Mouse (Mus musculus) adrenal gland (tissue): Measurements from ENCODE around the gene Otop2.

Experiments
- intact Hi-C: fragments of 180-260 bp; cut with DNase I; formaldehyde crosslinking; loops from one replicate; pipeline ENCODE4 v1.15.1; 2025
- long read RNA-seq, 2 experiments: library from polyadenylated mRNA; unstranded; transcript quantifications; one replicate each; pipeline ENCODE4 v2.0.0; 2020; ENCODE audit warnings: borderline replicate concordance in 1 of 2; ENCODE audit not compliant: insufficient replicate concordance in 1 of 2

Gene Otop2
- long read RNA-seq, experiment 1, result 0 reads
- long read RNA-seq, experiment 2, result 0 reads

DNA sequence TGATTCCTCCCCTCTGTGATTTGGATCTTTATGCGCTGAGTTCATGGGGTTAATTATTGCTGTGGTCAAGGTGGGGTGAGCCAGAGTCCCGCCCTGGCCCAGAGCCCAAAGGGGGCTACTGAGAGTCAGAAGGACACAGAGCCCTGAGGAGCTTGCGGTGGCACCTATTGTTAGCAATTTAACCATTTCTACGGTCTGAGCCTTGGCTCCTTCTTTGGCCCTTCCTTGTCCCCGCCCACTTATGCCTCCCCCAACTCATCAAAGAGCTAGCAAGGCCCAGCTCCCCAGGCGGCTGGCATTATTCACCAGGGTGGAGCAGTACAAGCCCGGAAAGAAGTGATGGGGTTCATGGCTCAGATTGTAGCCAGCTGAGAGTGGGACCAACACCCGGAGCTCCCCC is at the start of gene Otop2:
Otop2 (plus strand) TSS at position 301 of the 400 bp plus-strand sequence.
- intact Hi-C loops, result loop anchor here (1.0 kb wide), 1 partner anchor 11 kb away; no protein-coding TSS in a partner anchor

DNA sequence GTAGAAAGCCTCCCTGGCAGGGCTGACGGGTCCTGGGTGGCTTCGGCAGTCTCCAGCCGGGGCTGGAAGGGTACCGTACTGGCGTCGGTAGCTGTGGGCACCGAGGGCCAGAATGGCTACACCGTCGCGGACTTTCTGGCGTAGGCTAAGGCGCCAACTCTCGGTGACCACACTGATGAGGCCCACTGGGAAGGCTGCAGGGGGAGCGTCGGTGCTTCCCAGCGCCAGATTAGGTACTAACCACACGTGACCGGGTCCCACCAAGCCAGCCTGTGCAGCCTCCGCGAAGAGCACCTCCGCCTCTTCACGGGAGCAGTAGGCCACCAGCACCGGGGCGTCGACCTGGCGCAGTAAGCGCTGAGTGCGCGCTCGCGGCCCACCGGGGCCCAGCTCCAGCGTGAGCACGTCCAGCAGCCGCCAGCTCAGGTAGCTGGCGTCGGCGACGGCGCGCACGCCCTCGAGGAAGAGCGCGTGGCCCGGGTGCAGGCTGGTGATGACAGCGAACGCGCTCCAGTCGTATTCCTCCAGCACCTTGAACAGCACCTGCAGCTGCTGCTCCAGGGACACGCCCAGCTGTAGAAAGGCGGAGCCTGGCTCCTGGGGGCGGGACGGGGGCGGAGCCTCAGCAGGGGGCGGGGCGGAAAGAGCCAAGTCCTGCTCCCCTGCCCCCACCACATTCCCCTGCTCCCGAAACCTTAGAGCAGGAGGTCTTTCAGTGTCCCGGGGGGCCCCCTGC is 49.0 kb upstream of the Otop2 start:
- intact Hi-C loops, result no loop called here

- intact Hi-C loops, result no loop called here
Observed at GRCm38 (mm10) chr11:115259134-115259533, 47.8 kb upstream of the Otop2 start.

DNA sequence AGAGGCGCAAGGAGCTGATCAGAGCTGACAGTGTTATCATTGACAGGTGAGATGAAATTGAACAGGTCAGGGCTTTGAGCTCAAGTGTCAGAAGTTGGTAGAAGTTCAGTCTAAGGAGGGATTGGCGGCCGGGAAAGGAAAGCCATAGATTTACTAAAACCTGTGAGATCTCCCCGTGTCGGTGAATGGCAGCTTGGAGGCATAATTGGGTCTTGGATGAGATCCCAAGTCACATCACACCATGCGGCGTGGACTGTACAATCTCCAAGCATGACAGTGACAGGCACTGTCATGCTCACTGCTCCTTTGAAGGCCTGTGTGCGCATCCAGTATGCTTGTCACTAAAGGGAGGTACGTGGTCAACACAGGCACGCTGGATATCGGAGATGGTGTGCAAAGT is 44.0 kb upstream of the Otop2 start:
- intact Hi-C loops, result no loop called here

DNA sequence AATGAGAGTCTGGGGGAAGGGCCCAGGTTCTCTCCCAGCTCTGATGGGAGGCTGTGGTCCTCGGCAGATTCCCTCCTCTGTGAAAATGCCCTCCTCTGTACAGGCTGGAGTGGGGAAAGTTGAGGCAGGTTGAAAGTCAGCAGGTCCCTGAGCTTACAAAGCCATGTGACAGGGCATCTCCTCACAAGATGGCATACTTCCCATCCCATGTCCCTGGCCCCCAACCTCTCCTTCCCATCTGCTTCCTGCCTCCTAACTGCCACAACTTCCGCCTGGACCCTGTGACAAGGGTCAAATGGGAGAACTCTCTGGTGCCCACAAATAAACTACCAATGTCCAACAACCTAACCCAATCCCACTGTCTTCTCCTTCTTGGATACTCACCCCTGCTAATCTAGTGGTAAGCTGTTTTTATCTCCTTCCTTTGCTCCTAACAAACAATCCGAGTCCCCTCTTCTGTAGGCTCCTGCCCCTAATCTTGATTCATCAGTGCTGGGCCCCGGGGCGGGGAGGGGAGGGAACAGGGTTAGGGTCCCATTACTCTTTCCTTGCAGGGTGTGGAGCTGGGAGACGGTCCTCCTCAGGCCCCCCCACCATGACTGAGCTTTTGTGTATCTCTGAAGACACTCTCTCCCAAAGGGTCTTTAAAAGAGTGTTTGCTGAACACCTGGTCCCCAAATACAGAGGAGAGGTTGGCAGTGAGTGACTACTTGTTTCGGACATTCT is 42.7 kb upstream of the Otop2 start:
- intact Hi-C loops, result loop anchor here (2.0 kb wide), 1 partner anchor 61 kb away; no protein-coding TSS in a partner anchor

DNA sequence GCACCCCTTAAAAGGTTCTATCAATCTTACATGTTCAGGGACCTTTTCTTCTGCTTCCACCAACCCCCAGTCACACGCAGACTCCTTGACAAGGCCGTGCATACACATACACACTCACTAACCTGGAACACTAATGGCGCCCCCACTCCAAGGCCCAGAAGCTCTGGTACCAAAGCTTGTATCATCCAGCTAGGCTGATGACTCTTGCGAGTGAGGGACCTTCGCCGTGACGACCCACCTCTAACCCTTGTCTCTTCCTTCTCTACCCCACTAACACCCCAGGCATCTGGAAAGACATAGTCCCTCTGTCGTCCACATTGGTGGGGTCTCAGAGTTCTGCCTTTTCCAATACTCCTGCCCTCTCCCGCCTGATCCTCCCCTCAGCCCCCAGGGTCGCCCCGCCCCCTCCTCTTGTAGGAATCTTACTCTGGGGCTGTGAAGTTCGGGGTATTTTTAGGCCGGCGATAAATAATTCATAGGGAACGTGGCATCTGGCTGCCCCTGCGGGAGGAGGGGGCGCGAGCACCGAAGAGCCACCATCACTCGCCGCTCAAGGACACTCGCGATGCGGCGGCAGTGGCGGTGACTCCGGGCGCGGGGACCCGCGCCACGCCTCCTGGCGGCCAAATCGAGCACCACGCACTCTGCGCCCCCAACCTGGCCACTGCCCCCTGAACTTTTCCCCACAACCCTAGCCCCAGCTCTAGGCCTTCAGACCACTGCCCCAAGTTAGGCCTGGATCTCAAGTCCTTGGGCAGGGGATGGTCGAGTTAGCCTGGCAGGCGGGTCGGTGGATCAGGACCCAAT is 41.9 kb upstream of the Otop2 start:
- intact Hi-C loops, result loop anchor here (2.0 kb wide), 1 partner anchor 62 kb away; no protein-coding TSS in a partner anchor

- intact Hi-C loops, result loop anchor here (2.0 kb wide), 1 partner anchor 63 kb away; no protein-coding TSS in a partner anchor
Observed at GRCm38 (mm10) chr11:115265771-115266399, 41.1 kb upstream of the Otop2 start.

- intact Hi-C loops, result no loop called here
Observed at GRCm38 (mm10) chr11:115266400-115266778, 40.6 kb upstream of the Otop2 start.

- intact Hi-C loops, result no loop called here
Observed at GRCm38 (mm10) chr11:115267061-115267883, 39.7 kb upstream of the Otop2 start, which contains the start of gene Grin2c. TSS of gene Grin2c (minus strand) at chr11:115267243.

GRCm38 (mm10) chr11:115267958-115268357 is 39.0 kb upstream of the Otop2 start:
- intact Hi-C loops, result no loop called here

DNA sequence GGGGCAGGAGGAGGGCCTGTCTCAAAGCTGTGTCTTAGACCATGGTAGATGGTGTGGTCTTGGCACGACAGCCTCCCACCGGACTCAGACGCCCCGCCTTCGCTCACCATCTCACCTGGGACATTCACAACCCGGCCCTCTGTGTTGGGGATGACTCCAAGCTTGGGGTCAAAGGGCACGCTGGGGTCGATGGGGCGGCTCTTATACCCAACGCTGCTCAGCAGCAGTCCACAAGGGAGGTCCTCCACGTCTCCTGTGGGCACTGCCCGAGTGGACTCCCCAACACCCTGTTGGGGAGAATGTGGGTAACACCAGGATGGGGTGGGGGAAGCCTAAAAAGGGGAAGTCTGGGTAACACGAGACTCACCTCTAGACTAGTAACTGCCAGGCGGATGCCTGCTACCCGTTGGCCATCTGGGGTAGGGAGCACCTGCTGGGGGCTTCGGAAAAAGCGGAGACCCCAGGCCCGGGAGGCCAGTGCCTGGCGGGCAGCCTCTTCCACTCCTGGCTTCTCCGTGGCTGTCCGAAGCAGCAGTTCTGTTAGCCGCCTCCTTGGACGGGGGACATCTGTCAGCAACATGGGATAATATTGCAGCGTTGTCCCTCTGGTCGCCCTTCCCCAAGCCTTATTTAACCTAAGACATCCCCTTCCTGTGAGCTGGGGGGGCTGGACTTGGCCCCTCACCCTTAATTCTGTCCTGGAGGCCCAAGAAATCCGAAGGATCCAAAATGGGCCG is 37.5 kb upstream of the Otop2 start:
- intact Hi-C loops, result no loop called here

DNA sequence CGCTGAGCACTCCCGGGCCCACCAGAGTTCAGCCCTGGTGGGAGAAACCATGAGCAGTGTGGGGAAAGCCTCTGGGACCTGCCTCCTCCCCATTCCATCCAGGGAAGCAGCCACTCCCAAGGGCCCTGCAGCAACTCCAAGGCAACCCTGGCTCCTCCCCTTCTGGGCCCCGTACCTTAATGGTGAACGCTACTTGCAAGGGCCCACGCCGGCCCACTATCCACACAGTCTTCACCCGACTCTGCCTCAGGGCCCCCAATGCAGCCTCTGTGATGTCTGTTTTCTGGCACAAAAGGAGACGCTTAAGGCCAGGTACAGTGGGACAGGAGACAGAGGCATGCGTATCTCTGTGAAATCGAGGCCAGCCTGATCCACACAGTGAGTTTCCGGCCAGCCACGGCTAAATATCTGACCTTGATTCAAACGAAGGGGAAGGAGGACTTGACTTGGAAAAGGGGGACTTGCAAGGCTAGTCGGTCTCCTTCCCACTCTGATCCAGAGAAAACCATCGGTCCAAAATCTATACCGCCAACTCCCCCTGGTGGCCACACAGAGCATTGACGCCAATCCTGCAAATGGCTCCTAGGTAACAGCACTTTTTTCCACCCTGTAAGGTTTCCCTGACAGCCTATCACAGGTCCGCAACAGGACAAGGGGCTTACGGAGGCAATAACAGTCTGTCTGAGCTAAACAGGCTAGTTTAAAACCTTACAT is 36.7 kb upstream of the Otop2 start:
- intact Hi-C loops, result no loop called here

DNA sequence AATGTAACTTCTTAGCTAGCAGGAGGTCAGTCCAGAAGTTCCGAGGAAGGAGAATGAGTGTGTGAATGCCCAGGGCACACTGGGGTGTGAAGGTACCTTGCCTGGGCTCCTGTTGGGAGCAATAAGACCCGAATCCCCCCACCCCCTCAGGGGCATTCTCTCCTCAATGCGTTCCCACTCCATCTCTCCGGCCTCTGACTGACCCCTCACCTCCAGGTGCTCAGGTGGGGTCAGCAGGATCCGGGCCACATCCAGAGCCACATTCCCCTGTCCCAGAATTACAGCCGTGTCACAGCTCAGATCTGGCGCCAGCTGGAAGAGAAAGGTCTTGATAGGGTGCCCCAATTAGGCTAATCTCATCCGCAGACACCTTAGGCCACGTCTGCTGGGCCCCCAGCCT is 35.9 kb upstream of the Otop2 start:
- intact Hi-C loops, result no loop called here

DNA sequence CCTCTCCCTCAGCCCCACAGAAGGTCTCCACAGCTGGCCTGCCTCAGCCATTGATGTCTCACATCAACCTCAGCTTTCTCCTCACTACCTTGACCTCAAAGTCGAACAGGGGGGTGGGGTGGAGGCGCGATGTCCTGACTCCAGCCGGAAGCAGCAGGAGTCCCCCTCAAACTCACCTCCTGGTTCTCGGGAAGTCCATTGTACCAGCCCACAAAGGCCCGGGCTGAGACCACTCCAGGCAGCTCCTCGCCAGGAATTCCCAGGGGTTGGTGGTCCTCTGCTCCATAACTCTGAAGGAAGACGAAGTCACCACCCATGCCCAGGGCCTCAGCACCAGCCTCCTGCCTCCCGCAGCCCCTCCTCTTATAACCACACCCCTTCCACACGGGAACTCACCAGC is 35.5 kb upstream of the Otop2 start:
- intact Hi-C loops, result no loop called here

GRCm38 (mm10) chr11:115272894-115273498 is 34.0 kb upstream of the Otop2 start:
- intact Hi-C loops, result no loop called here

GRCm38 (mm10) chr11:115273735-115274134 is 33.2 kb upstream of the Otop2 start:
- intact Hi-C loops, result no loop called here

GRCm38 (mm10) chr11:115274178-115274577 is 32.8 kb upstream of the Otop2 start:
- intact Hi-C loops, result no loop called here

DNA sequence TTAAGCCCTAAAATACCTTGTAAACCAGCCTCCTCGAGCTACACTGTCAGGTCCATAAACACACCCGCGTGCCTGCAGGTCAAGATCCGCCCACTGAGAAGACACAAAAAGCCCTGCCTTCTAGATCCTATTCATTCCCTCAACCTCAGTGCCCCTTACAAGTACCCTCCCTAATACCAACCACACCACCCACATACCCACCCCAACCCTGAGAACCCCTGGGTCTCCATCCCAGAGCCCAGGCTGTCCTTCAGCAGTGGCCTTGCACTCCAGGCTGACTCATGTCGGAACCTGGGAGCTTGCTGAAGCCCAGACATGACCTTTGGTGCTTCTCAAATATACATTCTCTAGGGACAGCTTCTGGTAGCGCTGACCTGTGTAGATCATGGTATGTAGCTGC is 32.2 kb upstream of the Otop2 start:
- intact Hi-C loops, result no loop called here
